Mouse (Mus musculus): ENCODE data around the gene Acox3. TPM values are rescaled to one million over a fixed set of nuclear protein-coding genes. Genes with fewer than 3 reads are reported as not detected.
A peak's percentile ranks its signal among the peaks of the same experiment; 100 is the strongest.

The Acox3 gene
- 13.9 and 14.3 TPM in 2 replicates for polyA plus RNA-seq (2015; fragmentation: Nextera tagmentation; extraction: Ambion mirVana)

DNA sequence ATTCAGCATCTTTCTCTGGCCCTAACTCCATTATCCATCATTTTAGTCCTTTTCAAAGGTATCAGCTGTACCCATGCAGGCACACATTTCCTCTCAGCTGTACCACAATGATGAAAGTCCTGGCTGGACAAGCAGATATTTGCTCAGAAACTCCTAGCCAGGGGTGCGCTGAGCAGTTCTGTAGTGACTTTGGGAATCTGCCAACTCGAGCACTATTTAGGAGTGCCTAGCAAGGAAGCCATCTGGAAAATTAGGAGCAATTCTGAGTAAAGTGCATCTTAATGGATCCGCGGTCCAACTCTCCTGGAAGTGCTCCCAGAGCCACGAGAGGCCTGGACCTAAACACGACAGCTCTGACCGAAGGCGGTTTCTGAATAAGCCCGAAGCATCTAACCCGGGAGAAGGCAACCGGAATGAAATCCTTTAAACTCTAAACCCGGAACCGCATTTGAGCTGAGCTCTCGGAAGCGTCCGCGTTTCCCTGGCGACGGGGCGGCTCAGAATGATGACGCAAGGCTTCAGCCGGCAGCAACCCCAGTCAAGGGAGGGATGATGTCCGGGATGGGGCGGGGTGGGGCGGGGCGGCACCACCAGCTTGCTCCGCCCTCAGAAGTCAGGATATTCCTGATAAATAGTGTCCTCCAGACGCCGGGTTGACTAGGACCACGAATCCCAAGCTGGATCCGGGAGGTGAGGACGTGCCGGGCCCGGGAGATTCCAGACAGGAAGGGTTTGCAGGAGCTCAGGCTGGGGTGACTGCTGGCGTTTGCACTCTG, at the start of gene Acox3:
Acox3 (plus strand) TSS at position 596 of the 776 bp plus-strand sequence.
- Histone ChIP-seq H3K4me3 (ENCODE audit: low read length) (peak within 1 kb of the TSS; percentile 75), H3K9me3 (ENCODE audit: control insufficient read depth, low read length) (no peaks in the 10 kb centered on the region), H3K4me2 (ENCODE audit: low read depth, low read length) (peak within 1 kb of the TSS; percentile 72), H3K36me3 (ENCODE audit: control insufficient read depth, insufficient read depth, low read length) (no peaks in the 10 kb centered on the region), H3K27me3 (ENCODE audit: control insufficient read depth, insufficient read depth, low read depth, low read length) (no peaks in the 10 kb centered on the region), H3K4me1 (replicated peaks; ENCODE audit: control insufficient read depth, insufficient read depth, low read length) (peaks cover 9% of the 10 kb centered on the region), H3K27ac (ENCODE audit: low read length) (peak within 1 kb of the TSS; percentile 74), H3K9ac (ENCODE audit: low read length) (peak within 1 kb of the TSS; percentile 76)
- ATAC-seq (ENCODE audit: low read depth) = peak; percentile 96
- under 1% methylated on average over 35 of the region's 35 CpGs for WGBS

GRCm38 (mm10) chr5:35536271-35536670, 46.6 kb upstream of the Acox3 start:
- no peaks in the 10 kb centered on the region for H3K27me3 ChIP-seq (ENCODE audit: control insufficient read depth, insufficient read depth, low read depth, low read length)
- H3K4me2 ChIP-seq (ENCODE audit: low read depth, low read length) = no peak overlapping the region
- no peak overlapping the region for H3K9ac ChIP-seq (ENCODE audit: low read length)
- H3K4me3 ChIP-seq (ENCODE audit: low read length) = no peak overlapping the region
- H3K27ac ChIP-seq (ENCODE audit: low read length) = no peak overlapping the region
- no peaks in the 10 kb centered on the region for H3K36me3 ChIP-seq (ENCODE audit: control insufficient read depth, insufficient read depth, low read length)
- no peak for ATAC-seq (ENCODE audit: low read depth)
- WGBS = 70% methylated on average over 3 of the region's 3 CpGs
- H3K9me3 ChIP-seq (ENCODE audit: control insufficient read depth, low read length) = no peaks in the 10 kb centered on the region
- H3K4me1 ChIP-seq (replicated peaks; ENCODE audit: control insufficient read depth, insufficient read depth, low read length) = 0 out of 2 replicates have a peak, but pooled peaks cover 5% of the 10 kb centered on the region

- 54% methylated on average over 1 of the region's 1 CpGs for WGBS
- no peaks in the 10 kb centered on the region for H3K9me3 ChIP-seq (ENCODE audit: control insufficient read depth, low read length)
- H3K27me3 ChIP-seq (ENCODE audit: control insufficient read depth, insufficient read depth, low read depth, low read length) = no peaks in the 10 kb centered on the region
- no peak overlapping the region for H3K27ac ChIP-seq (ENCODE audit: low read length)
- no peaks in the 10 kb centered on the region for H3K36me3 ChIP-seq (ENCODE audit: control insufficient read depth, insufficient read depth, low read length)
- ATAC-seq (ENCODE audit: low read depth) = no peak
- no peak overlapping the region for H3K9ac ChIP-seq (ENCODE audit: low read length)
- no peak overlapping the region for H3K4me2 ChIP-seq (ENCODE audit: low read depth, low read length)
- H3K4me1 ChIP-seq (replicated peaks; ENCODE audit: control insufficient read depth, insufficient read depth, low read length) = 0 out of 2 replicates have a peak, but pooled peaks cover 6% of the 10 kb centered on the region
- no peak overlapping the region for H3K4me3 ChIP-seq (ENCODE audit: low read length)
Observed at GRCm38 (mm10) chr5:35537474-35537873, 45.4 kb upstream of the Acox3 start.

GRCm38 (mm10) chr5:35538022-35538421, 44.8 kb upstream of the Acox3 start:
- Histone ChIP-seq H3K9ac (ENCODE audit: low read length) (no peak overlapping the region), H3K4me1 (replicated peaks; ENCODE audit: control insufficient read depth, insufficient read depth, low read length) (0 out of 2 replicates have a peak, but pooled peaks cover 6% of the 10 kb centered on the region), H3K9me3 (ENCODE audit: control insufficient read depth, low read length) (no peaks in the 10 kb centered on the region), H3K36me3 (ENCODE audit: control insufficient read depth, insufficient read depth, low read length) (no peaks in the 10 kb centered on the region), H3K27me3 (ENCODE audit: control insufficient read depth, insufficient read depth, low read depth, low read length) (no peaks in the 10 kb centered on the region), H3K4me2 (ENCODE audit: low read depth, low read length) (no peak overlapping the region), H3K27ac (ENCODE audit: low read length) (no peak overlapping the region), H3K4me3 (ENCODE audit: low read length) (no peak overlapping the region)
- 71% methylated on average over 3 of the region's 3 CpGs for WGBS
- ATAC-seq (ENCODE audit: low read depth) = no peak

GRCm38 (mm10) chr5:35539576-35539975, 43.3 kb upstream of the Acox3 start:
- H3K4me1 ChIP-seq (replicated peaks; ENCODE audit: control insufficient read depth, insufficient read depth, low read length) = 0 out of 2 replicates have a peak, but pooled peaks cover 6% of the 10 kb centered on the region
- no peak overlapping the region for H3K27ac ChIP-seq (ENCODE audit: low read length)
- no peak overlapping the region for H3K4me2 ChIP-seq (ENCODE audit: low read depth, low read length)
- H3K9me3 ChIP-seq (ENCODE audit: control insufficient read depth, low read length) = no peaks in the 10 kb centered on the region
- 55% methylated on average over 4 of the region's 4 CpGs for WGBS
- no peak overlapping the region for H3K4me3 ChIP-seq (ENCODE audit: low read length)
- no peaks in the 10 kb centered on the region for H3K27me3 ChIP-seq (ENCODE audit: control insufficient read depth, insufficient read depth, low read depth, low read length)
- H3K9ac ChIP-seq (ENCODE audit: low read length) = no peak overlapping the region
- ATAC-seq (ENCODE audit: low read depth) = no peak
- no peaks in the 10 kb centered on the region for H3K36me3 ChIP-seq (ENCODE audit: control insufficient read depth, insufficient read depth, low read length)

- no peaks in the 10 kb centered on the region for H3K36me3 ChIP-seq (ENCODE audit: control insufficient read depth, insufficient read depth, low read length)
- peak; percentile 38; the same call in 1 of the 2 replicates for ATAC-seq (ENCODE audit: low read depth)
- no peak overlapping the region for H3K9ac ChIP-seq (ENCODE audit: low read length)
- no peak overlapping the region for H3K4me3 ChIP-seq (ENCODE audit: low read length)
- no peak overlapping the region for H3K4me2 ChIP-seq (ENCODE audit: low read depth, low read length)
- peak overlapping the region; percentile 16 for H3K27ac ChIP-seq (ENCODE audit: low read length)
- 27% methylated on average over 5 of the region's 5 CpGs for WGBS
- no peaks in the 10 kb centered on the region for H3K9me3 ChIP-seq (ENCODE audit: control insufficient read depth, low read length)
- no peaks in the 10 kb centered on the region for H3K27me3 ChIP-seq (ENCODE audit: control insufficient read depth, insufficient read depth, low read depth, low read length)
- H3K4me1 ChIP-seq (replicated peaks; ENCODE audit: control insufficient read depth, insufficient read depth, low read length) = 0 out of 2 replicates have a peak, but pooled peaks cover 6% of the 10 kb centered on the region
Observed at GRCm38 (mm10) chr5:35540555-35540954, 42.3 kb upstream of the Acox3 start.

DNA sequence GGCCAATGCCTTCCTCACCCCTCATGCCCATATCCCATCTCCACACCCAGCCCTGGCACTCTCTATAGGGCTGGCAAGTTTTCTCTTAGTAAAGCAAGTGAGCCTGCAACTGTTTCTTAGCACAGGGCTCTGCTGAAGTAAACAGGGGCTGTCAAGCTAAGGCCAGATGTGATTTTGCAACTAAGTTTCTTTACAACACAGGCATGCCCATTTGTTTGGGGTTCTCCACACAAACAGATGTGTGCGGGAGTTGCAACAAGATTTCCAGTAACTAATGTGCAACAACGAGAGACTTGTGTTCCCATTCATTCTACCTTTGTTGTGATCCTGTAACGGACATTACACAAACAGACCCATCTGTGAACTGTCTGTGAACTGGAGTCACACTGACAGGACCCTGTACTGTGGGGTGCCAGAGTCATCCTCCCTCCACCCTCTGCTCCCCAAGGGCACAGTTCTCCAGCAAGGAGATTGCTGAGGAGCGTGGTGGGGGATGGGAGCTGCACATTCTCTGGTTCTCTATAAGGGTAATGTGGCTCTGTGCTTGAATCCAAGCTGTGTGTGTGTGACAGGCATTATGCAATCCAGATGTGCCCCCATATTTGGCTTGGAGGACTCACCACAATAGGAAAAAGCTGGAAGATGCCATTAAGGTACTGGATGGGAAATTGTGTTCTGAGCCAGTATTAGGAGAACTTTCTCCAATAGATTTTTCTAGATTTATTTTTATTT, 41.6 kb upstream of the Acox3 start:
- no peaks in the 10 kb centered on the region for H3K9me3 ChIP-seq (ENCODE audit: control insufficient read depth, low read length)
- ATAC-seq (ENCODE audit: low read depth) = peak; percentile 39; the same call in 1 of the 2 replicates
- H3K36me3 ChIP-seq (ENCODE audit: control insufficient read depth, insufficient read depth, low read length) = no peaks in the 10 kb centered on the region
- 0 out of 2 replicates have a peak, but pooled peaks cover 6% of the 10 kb centered on the region for H3K4me1 ChIP-seq (replicated peaks; ENCODE audit: control insufficient read depth, insufficient read depth, low read length)
- H3K4me3 ChIP-seq (ENCODE audit: low read length) = no peak overlapping the region
- no peak overlapping the region for H3K4me2 ChIP-seq (ENCODE audit: low read depth, low read length)
- no peaks in the 10 kb centered on the region for H3K27me3 ChIP-seq (ENCODE audit: control insufficient read depth, insufficient read depth, low read depth, low read length)
- 57% methylated on average over 4 of the region's 4 CpGs for WGBS
- H3K27ac ChIP-seq (ENCODE audit: low read length) = peak overlapping the region; percentile 51
- H3K9ac ChIP-seq (ENCODE audit: low read length) = no peak overlapping the region

DNA sequence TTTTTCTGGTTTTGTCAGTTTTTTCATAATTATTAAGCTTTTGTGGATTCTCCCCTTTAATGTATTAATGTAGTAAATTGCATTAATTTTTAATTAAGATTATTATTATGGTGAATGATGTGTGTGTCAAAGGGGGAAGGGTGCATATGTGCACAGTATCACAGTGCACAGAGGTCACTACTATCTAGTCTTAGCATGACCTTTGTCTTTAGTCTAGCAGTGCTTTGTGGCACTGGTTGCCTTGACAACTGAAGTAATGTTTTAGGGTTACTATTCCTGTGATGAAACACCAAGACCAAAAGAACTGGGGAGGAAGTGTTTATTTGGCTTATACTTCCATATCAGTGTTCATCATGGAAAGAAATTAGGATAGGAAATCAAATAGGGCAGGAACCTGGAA, 36.7 kb upstream of the Acox3 start:
- Histone ChIP-seq H3K4me1 (replicated peaks; ENCODE audit: control insufficient read depth, insufficient read depth, low read length) (0 out of 2 replicates have a peak, but pooled peaks cover 3% of the 10 kb centered on the region), H3K36me3 (ENCODE audit: control insufficient read depth, insufficient read depth, low read length) (no peaks in the 10 kb centered on the region), H3K27ac (ENCODE audit: low read length) (no peak overlapping the region), H3K4me3 (ENCODE audit: low read length) (no peak overlapping the region), H3K4me2 (ENCODE audit: low read depth, low read length) (no peak overlapping the region), H3K27me3 (ENCODE audit: control insufficient read depth, insufficient read depth, low read depth, low read length) (no peaks in the 10 kb centered on the region), H3K9ac (ENCODE audit: low read length) (no peak overlapping the region), H3K9me3 (ENCODE audit: control insufficient read depth, low read length) (no peaks in the 10 kb centered on the region)
- ATAC-seq (ENCODE audit: low read depth) = no peak

Measured in lung, embryonic 16.5 days (tissue).